In the genomic region with DNA sequence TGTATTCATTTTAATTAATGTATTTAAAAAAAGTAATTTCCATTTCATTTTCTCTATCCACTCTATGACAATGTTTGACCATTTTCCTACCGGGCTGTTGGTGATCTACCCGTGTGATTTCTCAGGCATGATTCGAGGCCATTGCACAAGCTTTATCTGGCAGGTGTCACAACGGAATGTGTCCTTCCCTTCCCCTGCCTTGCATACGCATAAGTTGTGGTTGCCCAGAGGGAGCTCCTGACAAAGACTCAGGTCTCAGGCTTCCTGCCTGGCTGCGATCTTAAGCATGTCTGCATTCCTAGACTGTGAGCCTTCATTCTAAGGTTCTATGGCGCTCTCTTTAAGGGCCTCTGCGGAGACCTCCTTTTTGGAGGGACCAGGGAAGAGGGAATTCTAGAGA, we compare ENCODE assay signal across 16 mouse cellular contexts. TPM values are rescaled to one million over a fixed set of nuclear protein-coding genes. Genes with fewer than 3 reads are reported as not detected.
DNase-seq lines count a peak whose midpoint lies in the region; ATAC-seq and TF ChIP-seq lines count a peak whose summit lies in the region.
"Had no signal": no experiment of that assay in that cellular context is flagged by ENCODE, and none has a peak within 500 bp of the region (broad histone marks: within the 10 kb centered on the region; RNA-seq: fewer than 3 reads in every experiment).

No protein-coding gene starts in this region.

- H3K9me3 ChIP-seq in lung, embryonic 14.5 days (ENCODE audit: low read depth, low read length), result no peaks in the 10 kb centered on the region
- H3K9me3 ChIP-seq in kidney, embryonic 14.5 days (ENCODE audit: control insufficient read depth, low read length), result no peaks in the 10 kb centered on the region
- H3K9me3 ChIP-seq: forebrain, embryonic 10.5 days; heart, embryonic 12.5 days; hindbrain, embryonic 12.5 days had no signal

- DNase-seq in thymus, postnatal 0 days (ENCODE audit: low spot score), result peak; percentile 10
- no peak for DNase-seq in thymus, adult 18-20 months
- peak; percentile 75 for DNase-seq in R1 (ENCODE audit: low read depth, low spot score)
- peak; percentile 28 for DNase-seq in lung, embryonic 14.5 days
- no peak for DNase-seq in kidney, adult 2 months
- DNase-seq in MN1 (ENCODE audit: low spot score), result no peak
- DNase-seq: cerebellum, postnatal 36 days; kidney, adult 18-20 months had no signal

- 39% methylated on average over 8 of the region's 8 CpGs for WGBS in lung, embryonic 14.5 days
- 61% methylated on average over 8 of the region's 8 CpGs for WGBS in kidney, adult 2 months
- 62% methylated on average over 8 of the region's 8 CpGs for WGBS in kidney, embryonic 14.5 days

- no peak overlapping the region for H3K27ac ChIP-seq in lung, embryonic 14.5 days (ENCODE audit: low read depth)
- no peak overlapping the region for H3K27ac ChIP-seq in kidney, adult 2 months (ENCODE audit: insufficient read depth, low read depth, low read length)
- H3K27ac ChIP-seq in kidney, embryonic 14.5 days (ENCODE audit: low read depth, low read length), result no peak overlapping the region
- H3K27ac ChIP-seq: forebrain, embryonic 10.5 days; hindbrain, embryonic 12.5 days; layer of hippocampus, adult 2 months had no signal

- H3K4me1 ChIP-seq in lung, embryonic 14.5 days (ENCODE audit: insufficient read depth), result no peaks in the 10 kb centered on the region
- peaks cover 5% of the 10 kb centered on the region; the same call in 1 of the 2 replicates for H3K4me1 ChIP-seq in kidney, adult 2 months (ENCODE audit: control insufficient read depth, insufficient read depth, low read length)
- H3K4me1 ChIP-seq in kidney, embryonic 14.5 days (ENCODE audit: control insufficient read depth, insufficient read depth, low read length), result no peaks in the 10 kb centered on the region
- H3K4me1 ChIP-seq: forebrain, embryonic 10.5 days; hindbrain, embryonic 12.5 days had no signal

- no peak for TF ChIP-seq CTCF in lung, embryonic 14.5 days (IDR thresholded peaks at IDR 0.05; ENCODE audit: low read depth)
- TF ChIP-seq CTCF in kidney, adult 2 months (conservative IDR thresholded peaks at IDR 0.05; ENCODE audit: insufficient read depth, insufficient read length, low read depth, low read length), result no peak

- H3K9ac ChIP-seq in lung, embryonic 14.5 days, result no peak overlapping the region
- H3K9ac ChIP-seq in kidney, embryonic 14.5 days (ENCODE audit: low read depth, low read length), result no peak overlapping the region
- H3K9ac ChIP-seq: heart, embryonic 12.5 days; hindbrain, embryonic 12.5 days had no signal

- no peak overlapping the region for H3K4me2 ChIP-seq in lung, embryonic 14.5 days
- peak overlapping the region; percentile 34 for H3K4me2 ChIP-seq in myocyte (ENCODE audit: low read depth)
- H3K4me2 ChIP-seq in kidney, embryonic 14.5 days (replicated peaks; ENCODE audit: low read depth, low read length), result no peak overlapping the region
- H3K4me2 ChIP-seq: heart, embryonic 12.5 days; hindbrain, embryonic 12.5 days; liver, embryonic 11.5 days; midbrain, embryonic 11.5 days had no signal

- no peaks in the 10 kb centered on the region for H3K27me3 ChIP-seq in lung, embryonic 14.5 days (ENCODE audit: insufficient read depth, low read length)
- H3K27me3 ChIP-seq in myocyte (ENCODE audit: control insufficient read depth, insufficient read depth, insufficient read length), result no peaks in the 10 kb centered on the region
- H3K27me3 ChIP-seq in kidney, adult 2 months (replicated peaks; ENCODE audit: control insufficient read depth, insufficient read depth, low read length), result no peaks in the 10 kb centered on the region
- no peaks in the 10 kb centered on the region for H3K27me3 ChIP-seq in kidney, embryonic 14.5 days (ENCODE audit: control insufficient read depth, insufficient read depth, low read length)
- H3K27me3 ChIP-seq: heart, embryonic 12.5 days; hindbrain, embryonic 12.5 days had no signal

- TF ChIP-seq POLR2A in myocyte (IDR thresholded peaks at IDR 0.05; ENCODE audit: insufficient read length, low read depth), result no peak
- no peak for TF ChIP-seq POLR2A in kidney, adult 2 months (IDR thresholded peaks at IDR 0.05; ENCODE audit: low read depth, low read length)

- H3K4me3 ChIP-seq in lung, embryonic 14.5 days (ENCODE audit: low read depth, low read length), result no peak overlapping the region
- no peak overlapping the region for H3K4me3 ChIP-seq in myocyte
- no peak overlapping the region for H3K4me3 ChIP-seq in kidney, adult 2 months (ENCODE audit: insufficient read depth, low read depth, low read length)
- no peak overlapping the region for H3K4me3 ChIP-seq in kidney, embryonic 14.5 days (ENCODE audit: low read length)
- H3K4me3 ChIP-seq: forebrain, embryonic 10.5 days; heart, embryonic 12.5 days; hindbrain, embryonic 12.5 days; layer of hippocampus, adult 2 months had no signal

- ATAC-seq in lung, embryonic 14.5 days (ENCODE audit: insufficient read depth), result no peak
- no peak for ATAC-seq in kidney, embryonic 14.5 days (ENCODE audit: low FRiP score, low TSS enrichment)

- no peaks in the 10 kb centered on the region for H3K36me3 ChIP-seq in lung, embryonic 14.5 days (ENCODE audit: insufficient read depth)
- H3K36me3 ChIP-seq in myocyte (ENCODE audit: control insufficient read depth, insufficient read depth), result no peaks in the 10 kb centered on the region
- H3K36me3 ChIP-seq in kidney, adult 2 months (ENCODE audit: control insufficient read depth, insufficient read depth, low read length), result no peaks in the 10 kb centered on the region
- no peaks in the 10 kb centered on the region for H3K36me3 ChIP-seq in kidney, embryonic 14.5 days (ENCODE audit: control insufficient read depth, insufficient read depth, low read length)
- H3K36me3 ChIP-seq: forebrain, embryonic 10.5 days; heart, embryonic 12.5 days; hindbrain, embryonic 12.5 days had no signal

- no peaks in the 10 kb centered on the region for H3K79me2 ChIP-seq in myocyte (ENCODE audit: control insufficient read depth, insufficient read depth)

- no peak overlapping the region for H3ac ChIP-seq in myocyte (ENCODE audit: control insufficient read depth, insufficient read length)

TF ChIP-seq in myocyte, 11 proteins besides CTCF, POLR2A, EP300 and RAD21:
- TF ChIP-seq MYOG (IDR thresholded peaks at IDR 0.05; ENCODE audit: control insufficient read depth in 1 of 3, insufficient read depth in 1 of 3, insufficient read length in 2 of 3, low read depth in 2 of 3), result peak in 1 of 3 experiments; percentile 44
- TF ChIP-seq TCF3 (IDR thresholded peaks at IDR 0.05; ENCODE audit: insufficient read length, low read depth), result no peak
- TF ChIP-seq CEBPB (IDR thresholded peaks at IDR 0.05; ENCODE audit: insufficient read depth, poor library complexity, severe bottlenecking), result peak; percentile 59; the same call in 1 of the 2 replicates
- TF ChIP-seq MYOD1 (IDR thresholded peaks at IDR 0.05; ENCODE audit: control insufficient read depth in 1 of 3, insufficient read length in 2 of 3, low read depth in 2 of 3), result peak in 2 of 3 experiments; percentile 4 to 33
TF ChIP-seq in myocyte: peak in this region for 3.

RNA-seq across cellular contexts. Expression of a gene that starts 18.9 kb away (rescaled TPM):
- polyA plus RNA-seq in thymus, postnatal 0 days (2015; fragmentation: Nextera tagmentation; extraction: Ambion mirVana), result 7.4 and 11.2 TPM in 2 replicates
- polyA plus RNA-seq in lung, embryonic 14.5 days (2014; fragmentation: Nextera tagmentation; extraction: Ambion mirVana), result 33.4 and 35.6 TPM in 2 replicates
- 2.0 TPM for polyA plus RNA-seq in myocyte (2012; fragmentation: generic; extraction: Trizol)
- 5.9 and 8.7 TPM in 2 replicates for polyA plus RNA-seq in kidney, adult 2 months (2012; rRNA removed)
- polyA plus RNA-seq in kidney, embryonic 14.5 days (2014; fragmentation: Nextera tagmentation; extraction: Ambion mirVana), result 31.6 and 39.7 TPM in 2 replicates

RNA-seq across cellular contexts. Expression of a gene that starts 42.1 kb away (rescaled TPM):
- 5.0 and 5.2 TPM in 2 replicates for polyA plus RNA-seq in thymus, postnatal 0 days (2015; fragmentation: Nextera tagmentation; extraction: Ambion mirVana)
- 16.8 and 20.2 TPM in 2 replicates for polyA plus RNA-seq in lung, embryonic 14.5 days (2014; fragmentation: Nextera tagmentation; extraction: Ambion mirVana)
- polyA plus RNA-seq in myocyte (2012; fragmentation: generic; extraction: Trizol), result 4.5 TPM
- polyA plus RNA-seq in kidney, adult 2 months (2012; rRNA removed), result 2.5 and 3.1 TPM in 2 replicates
- polyA plus RNA-seq in kidney, embryonic 14.5 days (2014; fragmentation: Nextera tagmentation; extraction: Ambion mirVana), result 17.5 and 19.2 TPM in 2 replicates

Comparison
In these comparisons a context has a peak if more than half of its experiments do, and no peak if none do; other contexts are left out.
1. DNase-seq: peak in thymus, postnatal 0 days (single experiment), R1 (single experiment) and lung, embryonic 14.5 days (single experiment); none in thymus, adult 18-20 months (0 of 2), kidney, adult 2 months (single experiment) and MN1 (single experiment).